Mouse (Mus musculus) liver, postnatal 0 days (tissue): ENCODE results near the gene Fads1. TPM values are rescaled to one million over a fixed set of nuclear protein-coding genes. Genes with fewer than 3 reads are reported as not detected.

Experiments
- ATAC-seq: fragments of 200-750 bp; cut with Nextera tagmentation; 2 replicates; pipeline ENCODE4 v1.8.0; 2017; ENCODE audit warnings: mild to moderate bottlenecking, moderate library complexity
- DNase-seq: peaks from one replicate; pipeline ENCODE4 v3.0.0-alpha.2; 2016
- H3K27ac ChIP-seq: fragments of 300-500 bp; sonication (generic); 2 replicates; pipeline ENCODE4 v1.5.1; 2014; ENCODE audit warnings: antibody characterized with exemption, moderate library complexity, mild to moderate bottlenecking, low read depth
- H3K27me3 ChIP-seq: fragments of 300-500 bp; sonication (generic); 2 replicates; pipeline ENCODE4 v1.6.1; 2014; ENCODE audit warnings: low read length, control low read depth, mixed read lengths; ENCODE audit not compliant: insufficient read depth
- H3K36me3 ChIP-seq: fragments of 300-500 bp; sonication (generic); replicated peaks from 2 replicates; pipeline ENCODE4 v1.6.1; 2014; ENCODE audit warnings: mild to moderate bottlenecking, control low read depth, low read length, moderate library complexity, mixed read lengths; ENCODE audit not compliant: insufficient read depth
- H3K4me1 ChIP-seq: fragments of 300-500 bp; sonication (generic); 2 replicates; pipeline ENCODE4 v1.6.1; 2014; ENCODE audit warnings: antibody characterized with exemption, mild to moderate bottlenecking, control low read depth; ENCODE audit not compliant: insufficient read depth
- H3K4me2 ChIP-seq: fragments of 300-500 bp; sonication (generic); 2 replicates; pipeline ENCODE4 v1.6.1; 2014; ENCODE audit warnings: low read depth, mild to moderate bottlenecking, low read length, moderate library complexity, mixed read lengths
- H3K4me3 ChIP-seq: fragments of 300-500 bp; sonication (generic); 2 replicates; pipeline ENCODE4 v1.5.1; 2014; ENCODE audit warnings: low read depth, low read length
- H3K9ac ChIP-seq: fragments of 300-500 bp; sonication (generic); replicated peaks from 2 replicates; pipeline ENCODE4 v1.6.1; 2014; ENCODE audit warnings: mild to moderate bottlenecking, moderate library complexity
- H3K9me3 ChIP-seq: fragments of 300-500 bp; sonication (generic); 2 replicates; pipeline ENCODE4 v1.6.1; 2016; ENCODE audit warnings: mild to moderate bottlenecking, control low read depth, low read length, mixed read lengths
- CTCF ChIP-seq: sonication (generic); IDR thresholded peaks from 2 replicates; pipeline ENCODE4 v1.5.1; 2016; ENCODE audit warnings: antibody characterized with exemption, low read depth
- EP300 ChIP-seq: IDR thresholded peaks from 2 replicates; pipeline ENCODE4 v1.6.1; 2016; ENCODE audit warnings: antibody characterized with exemption, low read depth, mild to moderate bottlenecking
- WGBS: fragments of 180-500 bp; shearing (Covaris S2); extraction: QIAGEN DNeasy Blood & Tissue Kit; methylation state at CpG from one replicate; pipeline ENCODE4 v1.1.7; 2014; ENCODE audit not compliant: insufficient replicate concordance; 5-methylcytosine and 5-hydroxymethylcytosine counted together
- polyA plus RNA-seq: library from polyadenylated mRNA; unstranded; fragments of >200 nt; fragmentation: Nextera tagmentation; extraction: Ambion mirVana; gene quantifications from 2 replicates; pipeline ENCODE4 v1.2.1, GENCODE M21; 2015

The Fads1 gene
- polyA plus RNA-seq, 1 experiment from 2014 or later: 97.1 TPM

- Histone ChIP-seq H3K27me3 (no peaks in the 10 kb centered on the region), H3K4me3 (no peak overlapping the region), H3K36me3 (no peaks in the 10 kb centered on the region), H3K4me1 (peaks cover 32% of the 10 kb centered on the region), H3K4me2 (peak overlapping the region; percentile 45), H3K27ac (peak overlapping the region; percentile 86), H3K9me3 (0 out of 2 replicates have a peak, but pooled peaks cover 3% of the 10 kb centered on the region), H3K9ac (no peak overlapping the region)
- 52% methylated on average over 7 of the region's 7 CpGs for WGBS
- DNase-seq (no peak), ATAC-seq (no peak)
- TF ChIP-seq CTCF: no peak
- no peak for TF ChIP-seq EP300
Measured at GRCm38 (mm10) chr19:10173844-10174539, 8.7 kb upstream of the Fads1 start.

- H3K9ac ChIP-seq: no peak overlapping the region
- 0 out of 2 replicates have a peak, but pooled peaks cover 3% of the 10 kb centered on the region for H3K9me3 ChIP-seq
- DNase-seq (no peak), ATAC-seq (no peak)
- no peaks in the 10 kb centered on the region for H3K27me3 ChIP-seq
- WGBS: 76% methylated on average over 4 of the region's 4 CpGs
- H3K4me1 ChIP-seq: peaks cover 30% of the 10 kb centered on the region
- no peaks in the 10 kb centered on the region for H3K36me3 ChIP-seq
- H3K4me2 ChIP-seq: no peak overlapping the region
- H3K4me3 ChIP-seq: no peak overlapping the region
- no peak for TF ChIP-seq CTCF
- no peak for TF ChIP-seq EP300
- no peak overlapping the region for H3K27ac ChIP-seq
Measured at GRCm38 (mm10) chr19:10174956-10175355, 7.7 kb upstream of the Fads1 start.

- Histone ChIP-seq H3K9me3 (0 out of 2 replicates have a peak, but pooled peaks cover 3% of the 10 kb centered on the region), H3K4me1 (peaks cover 26% of the 10 kb centered on the region), H3K27me3 (no peaks in the 10 kb centered on the region), H3K9ac (no peak overlapping the region), H3K27ac (no peak overlapping the region), H3K36me3 (no peaks in the 10 kb centered on the region), H3K4me3 (no peak overlapping the region), H3K4me2 (no peak overlapping the region)
- no peak for ATAC-seq
- 93% methylated on average over 1 of the region's 1 CpGs for WGBS
- DNase-seq: no peak
- TF ChIP-seq EP300: no peak
- no peak for TF ChIP-seq CTCF
Measured at GRCm38 (mm10) chr19:10176477-10176876, 6.2 kb upstream of the Fads1 start.

- Histone ChIP-seq H3K9me3 (0 out of 2 replicates have a peak, but pooled peaks cover 3% of the 10 kb centered on the region), H3K36me3 (no peaks in the 10 kb centered on the region), H3K4me2 (no peak overlapping the region), H3K27ac (no peak overlapping the region), H3K27me3 (no peaks in the 10 kb centered on the region), H3K4me1 (peaks cover 22% of the 10 kb centered on the region), H3K9ac (no peak overlapping the region), H3K4me3 (no peak overlapping the region)
- no peak for DNase-seq
- WGBS: 42% methylated on average over 7 of the region's 7 CpGs
- ATAC-seq: no peak
- TF ChIP-seq CTCF (no peak), EP300 (no peak)
Measured at GRCm38 (mm10) chr19:10176941-10177372, 5.7 kb upstream of the Fads1 start.

GRCm38 (mm10) chr19:10181225-10181624 lies 1.5 kb upstream of the Fads1 start:
- no peak overlapping the region for H3K27ac ChIP-seq
- H3K9me3 ChIP-seq: 0 out of 2 replicates have a peak, but pooled peaks cover 3% of the 10 kb centered on the region
- 89% methylated on average over 7 of the region's 7 CpGs for WGBS
- H3K36me3 ChIP-seq: peaks cover 12% of the 10 kb centered on the region; the same call in 1 of the 2 replicates
- H3K4me1 ChIP-seq: peaks cover 20% of the 10 kb centered on the region
- no peak overlapping the region for H3K4me3 ChIP-seq
- no peak for ATAC-seq
- no peak for TF ChIP-seq CTCF
- H3K27me3 ChIP-seq: no peaks in the 10 kb centered on the region
- H3K4me2 ChIP-seq: no peak overlapping the region
- no peak for DNase-seq
- H3K9ac ChIP-seq: no peak overlapping the region

- peak; percentile 1; the same call in 1 of the 2 replicates for ATAC-seq
- Histone ChIP-seq H3K27me3 (no peaks in the 10 kb centered on the region), H3K4me3 (peak overlapping the region; percentile 95), H3K36me3 (peaks cover 19% of the 10 kb centered on the region), H3K9me3 (0 out of 2 replicates have a peak, but pooled peaks cover 3% of the 10 kb centered on the region), H3K9ac (peak overlapping the region; percentile 83), H3K27ac (peak overlapping the region; percentile 89), H3K4me2 (peak overlapping the region; percentile 96), H3K4me1 (peaks cover 20% of the 10 kb centered on the region)
- WGBS: 28% methylated on average over 7 of the region's 7 CpGs
- TF ChIP-seq EP300 (no peak; the same call in 1 of the 2 replicates), CTCF (no peak)
- no peak for DNase-seq
Measured at GRCm38 (mm10) chr19:10182142-10182541, 546 bp upstream of the Fads1 start.
